Mouse (Mus musculus): ENCODE measurements at regions not wholly inside any gene's neighbourhood (a gene's known extent, or its start where the extent isn't known, plus 50 kb on each side); places are given as distances from the start of the nearest gene placed in this dataset.

- no peaks in the 10 kb centered on the region for H3K36me3 ChIP-seq (ENCODE audit: control insufficient read depth, insufficient read depth, low read length, poor library complexity, severe bottlenecking)
- no peaks in the 10 kb centered on the region for H3K27me3 ChIP-seq (ENCODE audit: control insufficient read depth, insufficient read depth, low read length, poor library complexity, severe bottlenecking)
- no peak for DNase-seq (ENCODE audit: low read depth, low spot score)
Observed at GRCm38 (mm10) chr19:14968283-14968682, 370.4 kb upstream of the Tle4 start.

DNA sequence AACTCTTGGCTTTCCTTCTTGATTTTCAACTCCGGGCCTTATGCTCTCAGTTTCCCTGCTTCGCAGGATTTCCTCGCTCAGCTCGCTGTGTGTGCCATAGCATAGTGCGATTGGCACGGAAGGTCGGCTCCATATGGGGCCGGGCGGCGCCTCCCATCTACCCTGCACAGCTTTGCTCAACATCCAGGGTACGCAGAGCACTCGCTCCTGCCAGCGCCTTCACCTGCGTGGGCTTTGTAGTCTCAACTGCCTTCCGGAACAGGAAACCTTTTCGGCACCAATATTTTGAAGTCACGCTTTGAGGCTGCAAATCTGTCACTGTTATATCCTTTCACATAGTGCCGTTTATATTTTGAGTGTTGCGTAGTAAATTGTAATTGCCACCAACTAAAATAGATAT, 359.9 kb upstream of the Tle4 start:
- H3K27me3 ChIP-seq (ENCODE audit: control insufficient read depth, insufficient read depth, low read length, poor library complexity, severe bottlenecking) = no peaks in the 10 kb centered on the region
- DNase-seq (ENCODE audit: low read depth, low spot score) = no peak
- no peaks in the 10 kb centered on the region for H3K36me3 ChIP-seq (ENCODE audit: control insufficient read depth, insufficient read depth, low read length, poor library complexity, severe bottlenecking)

DNA sequence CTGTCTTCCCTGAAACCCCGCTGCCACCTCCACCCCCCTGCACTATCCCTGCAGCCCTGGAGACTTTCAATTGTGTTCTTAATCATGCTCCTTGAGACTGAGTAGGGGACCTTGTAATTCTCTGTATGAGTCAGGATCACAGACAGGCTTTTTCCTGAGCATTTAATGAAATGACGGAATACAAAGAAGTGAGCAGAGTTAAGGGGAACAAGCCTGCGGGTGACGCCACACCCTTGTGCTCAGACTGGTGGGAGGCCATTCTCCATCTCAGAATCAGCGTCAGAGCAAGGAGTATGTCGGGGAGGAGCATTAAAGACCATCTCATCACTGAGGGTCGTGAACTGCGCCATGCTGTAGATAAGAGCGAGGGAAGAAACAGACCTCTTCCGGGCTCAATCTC, 359.3 kb upstream of the Tle4 start:
- no peak for DNase-seq (ENCODE audit: low read depth, low spot score)
- H3K27me3 ChIP-seq (ENCODE audit: control insufficient read depth, insufficient read depth, low read length, poor library complexity, severe bottlenecking) = no peaks in the 10 kb centered on the region
- no peaks in the 10 kb centered on the region for H3K36me3 ChIP-seq (ENCODE audit: control insufficient read depth, insufficient read depth, low read length, poor library complexity, severe bottlenecking)

DNA sequence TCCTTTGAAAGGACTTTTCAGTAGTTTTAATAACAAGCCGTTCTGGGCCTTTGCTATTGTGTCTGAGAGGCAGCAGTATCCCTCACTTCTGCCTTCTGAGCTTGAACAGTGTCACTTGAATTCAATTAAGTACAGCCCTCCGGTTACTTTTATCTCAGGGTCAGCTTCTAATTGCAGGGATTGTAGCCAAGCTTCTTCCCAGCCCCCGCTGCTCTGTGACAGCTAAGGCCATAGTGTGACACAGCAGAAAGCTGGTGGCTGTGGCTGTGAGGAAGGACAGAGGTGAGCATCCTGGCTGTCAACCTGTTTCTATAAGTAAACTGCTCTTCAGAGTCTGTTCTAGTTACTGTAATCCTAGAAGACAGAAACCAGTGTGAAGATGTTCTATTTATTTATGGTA, 358.5 kb upstream of the Tle4 start:
- H3K36me3 ChIP-seq (ENCODE audit: control insufficient read depth, insufficient read depth, low read length, poor library complexity, severe bottlenecking) = no peaks in the 10 kb centered on the region
- DNase-seq (ENCODE audit: low read depth, low spot score) = no peak
- H3K27me3 ChIP-seq (ENCODE audit: control insufficient read depth, insufficient read depth, low read length, poor library complexity, severe bottlenecking) = no peaks in the 10 kb centered on the region

DNA sequence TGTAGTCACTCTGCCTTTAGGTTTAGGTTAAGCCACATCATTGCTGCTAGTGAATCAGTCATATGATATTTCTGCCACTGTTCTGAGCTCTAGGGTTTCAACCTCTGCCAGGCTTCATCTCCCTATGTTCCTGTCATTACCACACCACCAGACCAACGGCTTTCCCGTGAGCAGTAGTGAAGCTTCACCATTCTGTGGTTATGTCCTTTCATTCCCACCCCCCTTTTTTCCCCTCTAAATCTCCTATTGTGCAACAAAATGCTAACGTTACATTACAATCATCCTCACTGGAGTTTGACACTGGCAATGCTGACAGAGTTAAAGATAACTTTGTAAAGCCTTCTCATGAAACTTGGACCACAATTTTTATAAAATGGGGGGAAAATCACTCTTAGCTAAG, 358.1 kb upstream of the Tle4 start:
- DNase-seq (ENCODE audit: low read depth, low spot score) = no peak
- Histone ChIP-seq H3K27me3 (ENCODE audit: control insufficient read depth, insufficient read depth, low read length, poor library complexity, severe bottlenecking) (no peaks in the 10 kb centered on the region), H3K36me3 (ENCODE audit: control insufficient read depth, insufficient read depth, low read length, poor library complexity, severe bottlenecking) (no peaks in the 10 kb centered on the region)

DNA sequence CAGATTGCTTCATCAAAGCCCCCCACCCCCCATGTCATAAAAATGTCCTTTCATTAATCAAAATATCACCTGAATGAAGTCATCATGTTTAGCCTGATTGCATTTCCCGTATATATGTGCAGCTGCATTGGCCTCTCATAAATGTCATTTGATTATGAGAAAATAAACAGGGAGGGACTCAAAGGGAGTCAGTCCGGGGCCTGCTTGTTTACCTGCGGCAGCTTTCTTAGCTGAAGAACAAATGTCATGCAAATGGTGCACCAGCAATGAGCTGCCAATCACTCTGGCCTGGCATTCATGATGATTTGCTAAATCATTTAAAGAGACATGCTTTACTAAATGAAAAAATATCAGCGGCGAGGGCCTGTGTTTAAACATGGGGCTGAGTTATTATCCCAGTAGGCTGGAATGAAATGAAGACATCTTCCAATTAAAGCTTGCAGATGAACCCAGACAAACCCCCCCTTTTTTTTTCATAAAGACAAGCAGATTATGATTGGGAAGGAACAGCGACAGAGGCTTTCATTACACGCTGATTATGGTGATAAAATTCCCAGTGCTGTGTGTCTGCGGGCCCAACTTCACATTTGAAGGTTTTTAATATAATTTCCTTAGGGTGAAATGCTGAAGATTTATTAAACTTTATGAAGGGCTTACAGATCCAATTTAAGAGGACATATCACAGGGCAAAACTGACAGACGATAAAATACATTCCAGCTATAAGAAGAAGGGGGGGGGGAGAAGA, 342.5 kb upstream of the Tle4 start:
- Histone ChIP-seq H3K36me3 (ENCODE audit: control insufficient read depth, insufficient read depth, low read length, poor library complexity, severe bottlenecking) (no peaks in the 10 kb centered on the region), H3K27me3 (ENCODE audit: control insufficient read depth, insufficient read depth, low read length, poor library complexity, severe bottlenecking) (no peaks in the 10 kb centered on the region)
- DNase-seq (ENCODE audit: low read depth, low spot score) = no peak

DNA sequence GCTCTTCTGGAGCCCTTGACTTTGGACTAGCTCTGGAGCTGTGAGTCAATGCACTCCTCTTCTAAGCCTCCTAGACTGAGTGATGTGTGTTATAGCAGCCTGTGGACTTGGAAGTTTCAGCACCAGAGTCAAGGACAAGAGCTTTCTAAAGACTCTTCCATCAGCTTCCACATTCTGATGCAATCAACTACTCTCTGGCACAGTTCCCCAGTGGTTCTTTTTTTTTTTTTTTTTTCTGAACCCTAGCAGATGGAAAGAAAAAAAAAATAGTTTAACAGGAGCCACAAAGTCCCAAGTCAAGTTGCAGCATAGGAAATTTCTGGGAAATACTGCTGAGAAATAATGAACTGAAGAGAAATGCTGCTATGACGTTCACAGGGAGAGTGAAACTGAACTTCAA, 324.4 kb upstream of the Tle4 start:
- Histone ChIP-seq H3K36me3 (ENCODE audit: control insufficient read depth, insufficient read depth, low read length, poor library complexity, severe bottlenecking) (no peaks in the 10 kb centered on the region), H3K27me3 (ENCODE audit: control insufficient read depth, insufficient read depth, low read length, poor library complexity, severe bottlenecking) (no peaks in the 10 kb centered on the region)
- no peak for DNase-seq (ENCODE audit: low read depth, low spot score)

GRCm38 (mm10) chr19:14911056-14911850, 313.4 kb upstream of the Tle4 start:
- Histone ChIP-seq H3K36me3 (ENCODE audit: control insufficient read depth, insufficient read depth, low read length, poor library complexity, severe bottlenecking) (no peaks in the 10 kb centered on the region), H3K27me3 (ENCODE audit: control insufficient read depth, insufficient read depth, low read length, poor library complexity, severe bottlenecking) (no peaks in the 10 kb centered on the region)
- no peak for DNase-seq (ENCODE audit: low read depth, low spot score)

DNA sequence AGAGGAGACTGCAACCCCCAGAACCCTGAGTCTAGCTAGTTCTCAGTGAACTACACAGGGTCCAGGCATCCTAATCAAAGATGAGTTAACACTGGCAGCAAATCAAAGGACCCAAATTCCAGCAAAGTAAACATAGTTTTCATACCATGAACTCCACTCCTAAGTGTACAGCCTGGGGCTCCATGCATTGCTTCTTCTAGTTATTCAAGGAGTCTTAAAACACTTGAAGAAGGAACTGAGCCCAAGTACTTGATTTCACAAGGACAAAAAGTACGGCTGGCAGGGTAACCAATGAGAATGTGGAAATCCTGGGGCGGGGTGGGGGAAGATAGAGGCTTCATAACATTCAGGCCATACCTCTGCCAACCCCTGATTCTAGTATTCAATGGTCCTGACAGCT, 297.0 kb upstream of the Tle4 start:
- H3K36me3 ChIP-seq (ENCODE audit: control insufficient read depth, insufficient read depth, low read length, poor library complexity, severe bottlenecking) = no peaks in the 10 kb centered on the region
- 0 out of 2 replicates have a peak, but pooled peaks cover 2% of the 10 kb centered on the region for H3K27me3 ChIP-seq (ENCODE audit: control insufficient read depth, insufficient read depth, low read length, poor library complexity, severe bottlenecking)
- no peak for DNase-seq (ENCODE audit: low read depth, low spot score)

- Histone ChIP-seq H3K36me3 (ENCODE audit: control insufficient read depth, insufficient read depth, low read length, poor library complexity, severe bottlenecking) (no peaks in the 10 kb centered on the region), H3K27me3 (ENCODE audit: control insufficient read depth, insufficient read depth, low read length, poor library complexity, severe bottlenecking) (0 out of 2 replicates have a peak, but pooled peaks cover 2% of the 10 kb centered on the region)
- DNase-seq (ENCODE audit: low read depth, low spot score) = no peak
Observed at GRCm38 (mm10) chr19:14892390-14892758, 294.5 kb upstream of the Tle4 start.

- H3K27me3 ChIP-seq (ENCODE audit: control insufficient read depth, insufficient read depth, low read length, poor library complexity, severe bottlenecking) = 0 out of 2 replicates have a peak, but pooled peaks cover 2% of the 10 kb centered on the region
Observed at GRCm38 (mm10) chr19:14891689-14892389, 294.0 kb upstream of the Tle4 start.

GRCm38 (mm10) chr19:14891090-14891428, 293.2 kb upstream of the Tle4 start:
- no peaks in the 10 kb centered on the region for H3K36me3 ChIP-seq (ENCODE audit: control insufficient read depth, insufficient read depth, low read length, poor library complexity, severe bottlenecking)

More at GRCm38 (mm10) chr19:14891689-14892389, 294.0 kb upstream of the Tle4 start:
- H3K36me3 ChIP-seq (ENCODE audit: control insufficient read depth, insufficient read depth, low read length, poor library complexity, severe bottlenecking) = no peaks in the 10 kb centered on the region
- no peak for DNase-seq (ENCODE audit: low read depth, low spot score)

DNA sequence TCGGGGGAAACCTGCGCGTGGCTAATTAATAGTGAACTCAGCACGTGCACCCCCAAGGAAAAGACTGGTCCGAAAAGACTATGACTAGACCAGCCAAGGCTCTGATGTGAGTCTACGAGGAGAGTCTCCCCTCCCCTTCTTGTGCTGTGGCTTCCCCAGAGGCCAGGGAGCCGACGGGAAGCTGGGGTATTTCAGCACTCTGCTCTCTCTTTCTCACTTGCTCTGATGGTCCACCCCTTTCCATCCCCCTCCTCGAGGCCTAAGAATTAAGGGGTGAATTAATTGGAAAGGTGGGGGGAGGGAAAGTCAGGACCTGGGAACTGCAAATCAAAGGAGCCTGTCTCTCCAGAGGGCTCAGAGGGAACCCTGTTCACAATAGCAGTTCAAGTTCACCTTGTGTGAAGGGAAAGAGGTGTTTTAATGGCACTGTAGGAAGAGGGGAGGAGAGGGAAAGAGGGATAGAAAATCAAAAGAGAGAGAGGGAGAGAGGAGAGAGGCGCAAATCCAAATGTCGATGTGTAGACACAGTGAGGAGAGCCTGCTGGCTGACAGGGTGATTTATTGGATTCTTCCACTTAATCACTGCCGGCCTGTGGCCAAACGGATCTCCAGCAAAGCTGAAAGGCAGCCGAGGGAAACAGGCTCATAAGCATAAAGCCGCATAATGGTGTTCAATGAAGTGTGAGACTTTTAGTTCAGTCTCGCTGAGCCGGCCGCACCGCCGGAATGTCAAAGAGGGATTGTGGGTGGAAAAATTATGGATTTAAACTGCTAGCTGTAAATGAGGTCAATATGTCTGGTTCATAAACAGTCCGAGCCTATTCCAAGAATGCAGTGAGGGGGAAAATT, 292.6 kb upstream of the Tle4 start:
- H3K27me3 ChIP-seq (ENCODE audit: control insufficient read depth, insufficient read depth, low read length, poor library complexity, severe bottlenecking) = 0 out of 2 replicates have a peak, but pooled peaks cover 2% of the 10 kb centered on the region
- no peak for DNase-seq (ENCODE audit: low read depth, low spot score)
- H3K36me3 ChIP-seq (ENCODE audit: control insufficient read depth, insufficient read depth, low read length, poor library complexity, severe bottlenecking) = no peaks in the 10 kb centered on the region

More at GRCm38 (mm10) chr19:14891090-14891428, 293.2 kb upstream of the Tle4 start:
- no peak for DNase-seq (ENCODE audit: low read depth, low spot score)
- 0 out of 2 replicates have a peak, but pooled peaks cover 2% of the 10 kb centered on the region for H3K27me3 ChIP-seq (ENCODE audit: control insufficient read depth, insufficient read depth, low read length, poor library complexity, severe bottlenecking)

DNA sequence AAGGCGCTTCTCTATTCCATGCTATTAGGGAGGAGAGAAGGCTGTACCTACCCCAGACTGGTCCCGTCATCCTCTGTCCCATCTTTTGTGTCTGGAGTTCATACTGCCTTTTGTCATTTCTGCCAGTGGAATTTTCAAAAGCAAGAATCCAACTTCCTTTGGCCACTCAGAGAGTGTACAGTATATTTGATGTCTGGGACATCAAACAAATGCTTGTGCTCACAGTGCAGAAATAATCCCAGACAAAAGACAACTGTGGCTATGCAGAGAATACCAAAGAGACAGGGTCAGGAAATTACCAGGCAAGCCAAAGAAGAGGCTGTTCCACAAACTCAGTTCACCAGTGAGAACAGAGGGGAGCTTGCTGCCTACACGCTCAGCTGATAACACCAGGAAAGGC, 291.9 kb upstream of the Tle4 start:
- no peaks in the 10 kb centered on the region for H3K36me3 ChIP-seq (ENCODE audit: control insufficient read depth, insufficient read depth, low read length, poor library complexity, severe bottlenecking)
- no peak for DNase-seq (ENCODE audit: low read depth, low spot score)

More for the DNA sequence above, 291.9 kb upstream of the Tle4 start:
- 0 out of 2 replicates have a peak, but pooled peaks cover 2% of the 10 kb centered on the region for H3K27me3 ChIP-seq (ENCODE audit: control insufficient read depth, insufficient read depth, low read length, poor library complexity, severe bottlenecking)
